Mouse (Mus musculus): ENCODE data around the gene Tmprss7.

- TF ChIP-seq POLR2A (IDR thresholded peaks at IDR 0.05; ENCODE audit: extremely low read depth, insufficient read depth, low read length) = no peak
- TF ChIP-seq CTCF (IDR thresholded peaks at IDR 0.05; ENCODE audit: low read depth, low read length) = no peak
Measured at GRCm38 (mm10) chr16:45641301-45641700, 52.2 kb downstream of the Tmprss7 start.

All from liver, adult 2 months (tissue).